Mouse (Mus musculus) myocyte (in vitro differentiated cells): ENCODE measurements around the gene Ferd3l.

Experiments
- CEBPB ChIP-seq: IDR thresholded peaks from 2 replicates; pipeline ENCODE4 v1.6.1; 2011; ENCODE audit warnings: mild to moderate bottlenecking, moderate library complexity; ENCODE audit not compliant: poor library complexity, insufficient read depth, severe bottlenecking
- MAX ChIP-seq: IDR thresholded peaks from one replicate; pipeline ENCODE4 v1.6.1; 2011; ENCODE audit warnings: low read depth, mild to moderate bottlenecking, control low read depth
- MYOD1 ChIP-seq, 3 experiments: IDR thresholded peaks; one replicate each; pipeline ENCODE4 v1.6.1; 2011; ENCODE audit warnings: control low read depth in 2 of 3, low read depth in 2 of 3, mild to moderate bottlenecking in 2 of 3, moderate library complexity in 1 of 3; ENCODE audit not compliant: insufficient read length in 2 of 3, control insufficient read depth in 1 of 3
- MYOG ChIP-seq, 3 experiments: IDR thresholded peaks; one replicate each; pipeline ENCODE4 v1.6.1; 2011; ENCODE audit warnings: control low read depth in 2 of 3, low read depth in 2 of 3, mild to moderate bottlenecking in 2 of 3; ENCODE audit not compliant: insufficient read length in 2 of 3, control insufficient read depth in 1 of 3, insufficient read depth in 1 of 3
- POLR2A ChIP-seq: IDR thresholded peaks from one replicate; pipeline ENCODE4 v1.6.1; 2011; ENCODE audit warnings: low read depth, mild to moderate bottlenecking, control low read depth, moderate library complexity; ENCODE audit not compliant: insufficient read length
- SRF ChIP-seq: IDR thresholded peaks from one replicate; pipeline ENCODE4 v1.6.1; 2011; ENCODE audit warnings: low read depth; ENCODE audit not compliant: control insufficient read depth, insufficient read length
- TCF12 ChIP-seq: IDR thresholded peaks from one replicate; pipeline ENCODE4 v1.6.1; 2011; ENCODE audit warnings: mild to moderate bottlenecking, control low read depth; ENCODE audit not compliant: poor library complexity, insufficient read depth, severe bottlenecking

DNA sequence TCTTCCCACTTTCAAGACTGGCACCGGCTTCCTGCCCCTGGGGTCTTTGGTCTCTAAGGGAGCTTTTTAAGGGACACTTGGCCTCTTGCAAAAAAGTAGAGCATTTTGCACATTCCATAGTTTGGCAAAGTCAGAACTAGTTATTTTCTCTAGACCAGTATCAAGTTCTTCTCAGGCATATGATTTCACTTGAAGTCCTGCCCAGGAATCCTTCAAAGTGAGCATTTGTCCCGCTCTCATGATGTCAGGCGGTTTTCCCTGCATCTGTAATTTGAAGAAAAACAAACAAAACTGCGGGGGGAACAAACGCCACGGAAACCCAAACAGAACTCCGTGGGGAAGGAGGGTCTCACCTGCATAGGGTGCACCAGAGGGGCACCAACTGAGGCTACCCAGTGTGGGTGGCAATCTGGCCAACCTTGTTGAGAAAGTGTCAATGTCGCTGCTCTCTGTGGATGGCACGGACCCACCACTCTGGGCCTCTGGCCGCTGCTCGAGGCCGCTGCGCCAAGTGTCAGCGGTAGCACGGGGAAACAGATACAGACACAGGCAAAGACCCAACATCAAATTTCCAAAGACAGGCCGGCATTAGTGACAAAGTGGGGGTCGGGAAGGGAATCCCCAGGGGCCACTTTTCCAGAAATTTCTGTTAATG lies 34.0 kb downstream of the Ferd3l start:
- TF ChIP-seq POLR2A (no peak), CEBPB (no peak), MYOG (IDR thresholded peaks at IDR 0.05; ENCODE audit: control insufficient read depth in 1 of 3, insufficient read depth in 1 of 3, insufficient read length in 2 of 3, low read depth in 2 of 3) (no peak), SRF (no peak), TCF12 (no peak), MYOD1 (IDR thresholded peaks at IDR 0.05; ENCODE audit: control insufficient read depth in 1 of 3, insufficient read length in 2 of 3, low read depth in 2 of 3) (no peak), MAX (no peak)
